Mouse (Mus musculus) thymus, adult 2 months (tissue): ENCODE results near the gene Jun.

Experiments
- CTCF ChIP-seq: fragments of 200-500 bp; IDR thresholded peaks from 2 replicates; pipeline ENCODE4 v1.5.1; 2012; ENCODE audit warnings: mild to moderate bottlenecking, control low read depth, low read length, moderate library complexity, borderline replicate concordance; ENCODE audit not compliant: control insufficient read depth, poor library complexity, insufficient read depth; ENCODE audit errors: extremely low read depth
- POLR2A ChIP-seq: fragments of 200-500 bp; IDR thresholded peaks from 2 replicates; pipeline ENCODE4 v1.6.1; 2012; ENCODE audit warnings: mild to moderate bottlenecking, low read length, control low read depth, moderate library complexity; ENCODE audit not compliant: control insufficient read depth, poor library complexity, insufficient read depth; ENCODE audit errors: extremely low read depth

- TF ChIP-seq CTCF (no peak), POLR2A (no peak)
Observed at GRCm38 (mm10) chr4:95054336-95054735, 2.3 kb upstream of the Jun start.
